Mouse (Mus musculus) ovary, postnatal 14 days (tissue): ENCODE results near the gene Rflnb.

ENCODE experiments used
- DNase-seq: peaks from one replicate; pipeline ENCODE4 v3.0.0; 2022; ENCODE audit warnings: low spot score

Gene Rflnb

DNA sequence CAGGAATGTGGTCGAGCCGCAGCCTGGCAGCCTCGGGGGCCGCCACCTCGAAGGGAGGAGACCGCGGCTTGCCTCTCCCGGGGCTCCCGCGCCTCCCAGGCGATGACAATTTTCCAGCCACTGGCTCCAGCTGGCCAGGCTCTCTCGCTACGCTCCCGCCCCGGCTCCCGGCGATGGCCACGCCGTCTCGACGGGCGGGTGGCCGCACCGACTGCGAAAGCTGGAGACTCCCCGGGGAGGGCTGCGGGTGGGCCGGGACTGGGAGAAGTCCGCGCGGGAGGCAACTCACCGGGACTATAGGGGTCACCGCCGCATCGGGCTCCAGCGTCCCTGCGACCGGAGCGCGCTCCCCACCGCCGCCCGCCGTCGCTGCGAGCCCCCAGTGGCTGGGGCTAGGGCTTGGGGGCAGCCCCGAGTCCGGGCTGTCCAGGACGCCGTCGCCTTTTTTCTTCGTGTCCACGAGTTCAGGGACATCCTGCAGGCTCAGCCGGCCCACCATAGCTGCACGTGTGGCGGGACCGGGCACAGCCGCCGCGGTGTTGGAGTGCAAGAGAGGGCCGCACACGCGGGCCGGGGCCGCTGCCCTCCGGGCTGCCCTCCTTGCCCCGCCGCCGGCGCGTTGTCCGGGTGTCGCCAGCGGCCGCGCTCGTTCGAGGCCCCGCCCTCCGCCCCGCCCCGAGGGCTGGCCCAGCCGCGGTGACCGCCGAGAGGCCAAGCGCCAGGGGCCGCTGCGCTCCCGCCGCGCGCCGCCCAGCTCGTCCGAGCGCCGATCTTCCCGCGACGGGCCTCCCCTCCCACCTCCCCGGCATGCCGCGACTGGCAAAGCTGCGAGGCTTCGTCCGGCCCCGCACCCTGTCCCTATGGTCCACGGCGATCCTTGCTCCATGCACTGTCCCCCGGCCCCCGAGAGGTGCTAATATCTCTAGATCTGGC is at the start of gene Rflnb:
TSS of gene Rflnb (minus strand) at position 644 of the 933 bp plus-strand sequence.
- peak; percentile 88 for DNase-seq

DNA sequence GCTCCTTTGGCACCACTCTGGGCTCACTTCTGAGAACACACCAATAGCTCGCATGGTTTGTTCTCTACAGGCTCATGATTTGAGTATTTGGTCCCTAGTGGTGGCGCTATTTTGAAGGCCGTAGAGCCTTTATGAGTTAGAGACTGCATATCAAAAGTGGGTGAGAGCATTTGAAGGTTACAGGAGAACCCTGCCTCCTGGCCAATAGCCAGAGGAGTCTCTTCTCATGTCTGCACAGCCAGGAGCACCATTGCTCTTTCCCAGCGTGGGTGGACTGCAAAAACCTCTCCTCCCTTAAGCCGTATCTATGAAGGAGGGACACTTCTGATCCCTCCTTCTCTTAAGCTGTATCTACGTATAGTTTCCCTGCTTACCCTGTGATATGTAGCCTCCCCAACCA is 49.8 kb upstream of the Rflnb start:
- DNase-seq = no peak

DNA sequence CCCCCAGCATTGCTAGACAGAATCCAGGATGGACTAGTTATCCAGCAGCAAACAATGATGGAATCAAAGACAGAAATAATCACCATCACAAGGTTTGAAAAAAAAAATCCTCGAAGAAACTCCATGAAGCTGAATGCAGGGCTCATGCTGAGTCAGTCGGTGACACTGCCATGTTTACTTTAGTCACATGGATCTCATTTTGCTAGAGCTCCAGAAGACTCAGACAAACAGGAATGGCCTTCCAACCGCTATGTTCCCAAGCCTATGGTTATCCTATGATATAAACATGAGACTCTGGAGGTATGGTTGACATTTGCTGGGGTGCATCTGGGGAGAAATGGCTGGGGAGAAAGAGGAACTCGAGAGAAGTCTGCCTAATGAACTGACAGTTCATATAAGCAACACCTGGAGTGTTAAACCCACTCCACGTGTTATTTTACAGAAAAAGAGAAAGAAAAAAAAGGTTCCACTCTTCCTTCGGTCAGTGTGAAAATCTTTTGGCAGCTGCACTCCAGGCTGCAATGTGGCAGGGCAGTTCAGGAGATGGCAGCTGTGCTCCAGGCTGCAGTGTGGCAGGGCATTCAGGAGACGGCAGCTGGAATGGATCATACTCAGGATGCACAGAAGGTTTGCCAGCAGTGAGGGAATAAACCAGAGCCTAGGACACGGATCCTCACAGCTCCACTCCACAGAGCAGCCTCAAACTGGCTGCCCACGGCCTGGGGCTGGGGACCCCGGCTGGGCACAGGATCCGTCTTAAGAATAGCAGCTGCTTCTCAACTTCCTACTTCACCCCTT is 46.9 kb upstream of the Rflnb start:
- DNase-seq = no peak

DNA sequence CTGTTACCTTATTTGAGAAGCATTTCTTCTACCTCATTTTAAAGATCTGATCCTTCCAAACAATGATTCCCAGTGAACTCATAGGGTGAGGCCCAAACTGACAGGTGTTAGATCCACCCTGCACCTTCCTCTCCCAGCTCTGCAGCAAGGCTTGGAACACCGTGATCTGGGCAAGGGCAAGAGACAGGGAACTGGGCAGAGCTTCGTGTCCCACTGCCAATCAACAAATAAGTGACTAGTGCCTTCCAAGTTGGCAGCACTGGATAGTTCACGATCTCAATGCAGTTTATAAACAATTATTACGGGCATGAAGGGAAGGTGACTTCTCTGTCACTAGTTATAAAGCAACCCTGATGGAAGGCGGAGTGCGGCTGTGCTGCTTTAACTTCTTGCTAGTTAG is 42.2 kb upstream of the Rflnb start:
- no peak for DNase-seq

DNA sequence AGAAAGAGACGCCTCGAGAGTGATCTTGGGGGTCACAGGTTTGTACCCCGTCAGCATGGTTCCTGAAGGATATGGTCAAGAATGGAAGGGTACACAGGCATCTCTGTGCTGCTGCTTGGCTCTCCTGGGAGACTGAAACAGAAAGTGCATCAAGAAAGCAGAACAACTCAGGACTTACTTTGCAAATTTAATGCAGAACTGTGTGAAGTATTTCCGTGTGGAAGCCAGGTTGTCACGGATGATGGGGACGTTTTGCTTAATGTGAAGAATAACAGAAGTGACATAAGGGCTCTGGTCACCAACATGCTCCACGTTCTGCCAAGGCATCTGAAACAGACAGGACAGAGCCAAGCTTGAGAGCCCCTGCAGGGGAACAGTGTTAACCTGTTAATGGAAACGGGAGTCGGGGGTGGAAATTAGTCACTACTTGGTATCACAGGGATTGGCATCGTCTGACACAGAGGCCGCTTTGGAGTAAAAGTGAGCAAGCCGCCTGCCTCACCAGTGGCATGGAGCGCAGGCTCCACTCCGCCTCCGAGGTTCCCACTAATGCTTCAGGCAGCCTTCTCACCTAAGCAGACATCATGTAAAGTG is 39.1 kb upstream of the Rflnb start:
- no peak for DNase-seq

DNA sequence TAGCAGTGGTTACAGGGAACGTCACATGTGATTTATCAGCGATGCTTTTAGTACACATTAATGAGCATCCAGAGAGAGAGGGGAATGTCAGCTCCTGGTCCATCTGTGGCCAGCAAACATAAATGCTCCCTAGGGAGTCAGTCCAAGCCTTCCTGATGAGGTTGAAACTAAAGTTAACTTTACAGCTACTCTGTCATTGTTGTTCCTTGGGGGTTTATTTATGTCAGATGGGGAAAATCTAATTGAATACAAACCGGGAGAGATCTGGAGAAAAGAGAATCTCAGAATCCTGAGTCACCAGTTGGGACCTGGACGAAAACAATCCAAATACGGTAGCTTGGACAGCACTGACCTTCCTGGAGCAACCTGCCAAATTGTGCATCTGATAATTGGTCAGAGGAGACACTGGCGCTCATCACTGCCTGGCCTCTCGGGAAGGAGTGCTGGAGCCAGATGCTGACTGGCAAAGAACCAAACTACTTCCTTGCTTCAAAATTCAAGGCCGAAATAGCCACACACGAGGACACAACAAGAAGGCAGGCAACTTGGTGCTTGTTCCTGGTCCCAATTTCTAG is 38.0 kb upstream of the Rflnb start:
- DNase-seq = peak; percentile 37

DNA sequence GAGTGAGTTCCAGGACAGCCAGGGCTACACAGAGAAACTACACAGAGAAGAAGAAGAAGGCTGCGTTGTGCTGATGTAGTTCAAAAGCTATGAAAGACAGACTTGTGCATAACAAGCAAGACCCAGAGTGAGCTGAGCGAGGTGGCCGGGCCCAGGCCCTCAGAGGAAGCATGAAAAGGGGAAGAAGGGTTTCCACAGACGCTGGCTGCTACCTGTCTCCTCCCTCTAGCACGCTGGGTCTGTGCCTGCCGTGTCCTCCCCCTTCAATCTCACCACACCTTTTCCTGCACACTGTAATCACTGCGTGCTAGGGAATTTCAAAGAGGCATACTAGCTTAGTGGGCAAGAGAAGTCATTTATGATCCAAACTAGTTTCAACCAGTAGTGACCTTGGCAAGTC is 36.8 kb upstream of the Rflnb start:
- no peak for DNase-seq

DNA sequence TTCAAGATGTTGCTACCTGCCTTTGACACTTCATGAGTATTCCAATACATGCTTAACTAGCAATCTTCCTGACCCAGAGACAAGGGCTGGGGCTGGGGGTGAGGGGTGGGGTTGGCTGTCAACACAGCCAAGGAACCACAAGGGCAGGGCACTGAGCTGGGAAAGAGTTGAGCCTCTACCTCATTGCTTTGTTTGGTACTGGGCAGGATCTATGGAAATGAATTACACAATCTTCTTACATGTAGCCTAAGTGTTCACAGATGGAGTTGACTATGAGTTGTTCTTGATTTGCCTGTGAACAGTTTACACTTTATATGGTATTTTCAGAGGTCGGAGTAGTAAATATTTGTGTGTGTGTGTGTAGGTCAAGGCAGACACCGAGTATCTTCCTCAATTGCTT is 33.3 kb upstream of the Rflnb start:
- no peak for DNase-seq

DNA sequence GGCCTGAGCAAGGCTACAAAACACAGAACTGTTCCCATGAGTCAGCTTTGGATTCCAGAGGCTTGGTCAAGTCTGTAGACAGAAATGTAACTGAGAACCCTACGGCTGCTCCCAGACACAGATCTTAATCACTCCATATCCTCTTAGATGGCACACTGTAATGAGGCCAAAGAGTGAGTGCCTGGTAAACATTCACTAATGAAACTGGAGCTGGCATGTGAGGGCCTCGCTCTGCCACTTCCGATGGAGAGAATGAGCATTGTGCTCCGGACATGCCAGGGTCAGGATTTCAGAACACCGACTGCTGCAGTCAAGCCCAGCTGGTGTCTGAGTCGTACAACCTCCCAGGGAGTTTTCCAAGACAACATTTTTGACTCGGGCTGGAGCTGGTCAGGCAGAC is 32.4 kb upstream of the Rflnb start:
- DNase-seq = no peak

DNA sequence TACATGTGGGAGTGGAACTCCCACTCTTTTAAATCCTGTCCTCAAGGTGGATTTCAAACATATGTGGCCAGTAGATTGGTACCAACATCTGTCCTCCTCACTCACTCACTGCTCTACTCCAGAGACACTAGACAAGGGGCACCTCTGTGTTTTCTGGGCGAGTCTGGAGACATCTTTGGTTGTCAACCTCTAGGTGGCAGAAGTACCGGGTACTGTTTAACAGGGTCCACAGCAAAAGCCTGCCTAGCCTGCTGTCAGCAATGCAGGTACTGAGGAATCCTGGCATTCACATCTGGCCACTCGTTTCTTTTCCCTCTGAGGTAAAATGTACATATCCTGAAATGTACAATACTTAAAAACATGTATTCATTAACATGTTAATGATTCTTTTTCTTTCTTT is 28.9 kb upstream of the Rflnb start:
- DNase-seq = no peak

DNA sequence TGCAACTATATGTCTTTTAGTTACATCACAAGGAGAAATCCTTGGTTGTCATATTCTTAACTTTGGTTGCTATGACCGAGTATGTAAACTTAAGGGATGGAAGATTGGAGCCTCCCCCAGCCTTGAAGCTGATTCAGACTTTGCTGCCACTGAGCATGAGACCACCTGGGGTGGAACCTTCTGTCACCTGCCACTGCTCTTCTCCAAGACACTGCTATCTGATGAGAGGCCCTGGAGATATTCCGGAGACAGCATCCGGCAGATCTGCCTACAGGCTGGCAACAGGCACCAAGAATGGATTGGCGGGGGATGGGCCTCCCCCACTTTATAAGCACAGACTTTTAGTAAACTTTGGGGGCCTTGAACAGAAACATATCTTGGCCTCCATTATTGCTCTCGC is 24.9 kb upstream of the Rflnb start:
- DNase-seq = no peak

DNA sequence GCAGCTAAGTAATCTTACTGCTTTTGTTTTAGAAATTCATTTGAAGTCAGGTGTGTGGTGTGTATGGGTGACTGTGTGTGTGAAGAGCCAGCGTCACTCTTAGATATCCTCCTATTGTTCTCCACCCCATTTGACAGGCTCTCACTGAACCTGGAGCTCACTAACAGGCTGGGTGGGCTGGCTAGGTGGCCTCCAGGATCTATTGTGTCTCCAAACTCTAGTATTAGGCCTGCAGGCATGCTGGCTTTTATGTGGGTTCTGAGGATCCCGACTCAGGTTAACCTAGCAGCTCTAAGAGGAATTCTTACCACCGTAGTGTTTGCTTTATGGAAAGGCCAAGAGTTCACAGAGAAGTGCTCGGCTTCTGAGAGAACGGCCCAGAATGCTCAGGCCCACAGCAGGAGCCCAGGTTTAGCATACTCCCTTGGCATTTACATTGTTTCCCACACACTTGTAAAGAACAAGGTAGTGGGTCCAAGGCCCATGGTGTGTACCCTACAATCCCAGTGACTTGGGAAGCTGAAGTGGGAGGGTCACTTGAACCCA is 23.5 kb upstream of the Rflnb start:
- no peak for DNase-seq

DNA sequence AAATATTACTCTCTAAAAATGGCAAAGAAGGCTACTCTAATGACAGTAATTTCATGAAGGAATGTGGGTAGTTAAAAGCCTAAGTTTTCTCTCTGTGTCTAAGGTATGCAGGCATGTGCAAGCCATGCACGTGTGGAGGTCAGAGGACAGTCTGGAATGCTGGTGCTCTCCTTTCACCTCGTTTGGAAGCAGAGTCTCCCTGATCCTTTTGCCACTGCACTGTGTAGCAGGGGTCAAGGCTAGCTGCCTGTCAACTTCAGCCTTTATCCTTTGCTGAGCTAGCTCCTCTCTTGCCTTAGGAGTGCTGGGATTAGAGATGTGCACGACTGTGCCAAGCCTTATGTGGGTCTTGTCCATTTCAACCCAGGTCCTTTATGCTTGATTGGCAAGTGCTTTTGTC is 22.9 kb upstream of the Rflnb start:
- DNase-seq = no peak

DNA sequence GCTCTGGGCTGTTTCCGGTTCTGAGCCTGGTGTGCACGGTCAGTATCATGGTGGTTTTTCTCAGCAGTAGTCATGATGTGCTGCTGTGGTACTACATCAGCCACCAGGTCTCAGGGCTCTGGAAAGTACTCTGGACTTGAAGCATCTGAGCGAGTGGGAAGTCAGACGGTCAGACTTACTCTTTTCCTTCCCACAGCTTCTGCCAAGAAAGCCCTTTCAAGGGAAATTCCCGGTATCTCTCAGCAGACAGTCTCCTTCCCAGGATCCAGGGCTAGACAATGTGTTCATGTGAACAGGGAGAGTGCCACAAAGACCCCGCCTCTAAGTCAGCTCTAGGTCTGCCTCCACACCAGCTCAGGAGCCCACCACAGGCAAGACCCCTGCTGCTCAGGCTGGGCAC is 17.8 kb upstream of the Rflnb start:
- no peak for DNase-seq

DNA sequence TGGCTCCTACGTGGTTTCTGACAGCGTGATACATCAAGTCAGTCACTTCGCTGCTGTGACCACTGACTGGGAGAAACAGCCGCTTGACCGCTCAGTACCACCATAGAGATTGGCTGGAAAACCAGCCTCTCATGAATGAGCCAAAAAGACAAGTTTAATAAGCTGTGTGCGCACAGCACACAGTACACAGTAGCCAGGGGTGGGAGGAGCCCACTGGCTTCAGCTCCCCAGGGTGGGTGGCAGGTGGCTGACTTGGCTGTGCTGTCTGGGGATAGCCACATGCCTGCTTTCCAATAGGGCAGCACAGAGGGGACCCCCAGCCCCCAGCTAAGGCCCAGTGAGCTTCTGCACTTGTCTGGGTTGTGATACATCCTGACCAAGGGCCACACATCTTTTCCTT is 16.9 kb upstream of the Rflnb start:
- DNase-seq = no peak

DNA sequence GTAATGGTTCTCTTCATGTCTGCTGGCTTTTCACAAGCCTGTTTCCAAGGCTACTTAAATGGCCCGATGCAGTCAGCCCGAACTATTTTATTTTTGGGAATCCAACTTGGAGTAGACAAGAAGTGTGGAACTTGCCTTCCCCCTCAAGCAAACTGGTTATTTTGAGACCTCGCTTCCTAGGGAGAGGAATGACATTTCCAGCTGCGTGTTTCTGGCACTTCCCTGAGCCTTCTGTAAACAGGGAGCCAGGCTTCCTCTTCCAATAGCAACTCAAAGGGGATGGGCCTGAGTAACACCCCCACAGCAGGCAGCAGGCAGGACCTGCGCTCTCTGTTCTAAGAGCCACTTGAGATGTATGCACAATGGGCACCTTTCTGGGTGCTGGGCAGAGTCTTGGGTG is 15.3 kb upstream of the Rflnb start:
- no peak for DNase-seq

DNA sequence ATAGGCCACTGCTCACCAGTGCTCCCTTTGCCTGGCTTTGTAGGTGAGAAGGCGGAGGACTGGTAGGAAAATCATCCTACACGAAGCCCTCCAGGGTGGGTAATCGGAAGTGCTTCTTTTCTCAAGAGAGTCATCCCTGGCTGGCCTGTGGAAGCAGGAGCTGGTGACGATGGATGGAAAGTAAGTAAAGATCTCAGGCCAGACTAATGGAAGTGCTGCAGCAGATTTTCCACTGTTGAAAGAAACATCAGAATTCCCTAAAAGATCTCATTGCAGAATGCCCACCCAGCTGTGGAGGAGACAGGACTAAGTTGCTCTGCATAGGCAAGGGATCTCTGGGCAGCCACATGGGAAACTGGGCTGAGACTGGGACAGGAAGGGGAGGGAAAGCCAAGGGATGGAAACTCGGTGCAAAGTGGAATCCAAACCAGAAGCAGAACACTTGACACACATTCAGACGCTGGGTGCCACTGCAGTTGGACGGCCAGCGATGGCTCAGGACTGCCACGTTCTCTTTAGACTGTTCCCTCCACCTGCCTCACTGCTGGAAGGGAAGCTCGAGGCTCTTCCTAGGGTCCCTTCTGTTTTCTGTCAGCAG is 14.6 kb upstream of the Rflnb start:
- DNase-seq = no peak

DNA sequence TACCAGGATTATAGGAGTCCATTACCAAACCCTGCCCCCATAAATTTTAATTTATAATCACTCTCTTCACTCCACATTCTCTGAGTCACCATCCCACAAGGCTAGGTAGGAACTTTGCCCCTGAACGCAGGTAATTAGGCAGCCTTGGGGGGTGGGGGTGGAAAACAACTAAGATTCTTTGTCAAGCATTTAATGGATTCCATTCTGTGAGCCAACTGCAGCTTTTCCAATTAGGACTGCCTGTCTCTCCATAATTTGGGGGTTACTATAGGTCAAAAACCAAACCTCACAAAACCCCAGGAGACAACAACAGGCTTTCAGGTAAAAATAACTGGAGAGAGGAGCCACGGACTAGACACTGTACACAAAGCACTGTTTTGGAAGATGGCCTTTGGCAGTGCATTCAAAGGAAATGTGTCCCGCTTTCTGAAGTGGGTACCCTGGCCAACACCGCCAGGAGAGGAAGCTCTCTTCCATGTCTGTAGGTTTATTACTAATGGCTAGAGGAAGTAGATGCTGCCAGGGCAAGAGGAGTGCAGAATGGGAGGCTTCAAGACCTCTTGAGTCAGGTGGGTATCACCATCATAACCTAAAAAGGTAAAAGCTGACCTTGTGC is 13.3 kb upstream of the Rflnb start:
- no peak for DNase-seq

DNA sequence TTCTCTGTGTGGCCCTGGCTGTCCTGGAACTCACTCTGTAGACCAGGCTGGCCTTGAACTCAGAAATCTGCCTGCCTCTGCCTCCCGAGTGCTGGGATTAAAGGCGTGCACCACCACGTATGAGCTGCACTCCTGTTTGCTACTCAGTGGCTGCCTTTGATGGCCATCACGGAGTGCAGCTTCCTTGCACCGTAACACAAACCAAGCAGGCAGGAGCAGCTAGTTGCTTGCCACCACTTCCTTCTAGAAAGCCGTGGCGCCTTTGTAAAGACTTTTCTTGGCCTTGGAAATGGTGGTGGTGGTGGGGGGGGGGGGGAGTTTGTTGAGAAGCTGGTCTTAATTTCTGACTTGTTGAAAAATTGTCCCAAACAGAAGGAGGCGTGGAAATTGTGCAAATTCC is 12.5 kb upstream of the Rflnb start:
- DNase-seq = no peak

DNA sequence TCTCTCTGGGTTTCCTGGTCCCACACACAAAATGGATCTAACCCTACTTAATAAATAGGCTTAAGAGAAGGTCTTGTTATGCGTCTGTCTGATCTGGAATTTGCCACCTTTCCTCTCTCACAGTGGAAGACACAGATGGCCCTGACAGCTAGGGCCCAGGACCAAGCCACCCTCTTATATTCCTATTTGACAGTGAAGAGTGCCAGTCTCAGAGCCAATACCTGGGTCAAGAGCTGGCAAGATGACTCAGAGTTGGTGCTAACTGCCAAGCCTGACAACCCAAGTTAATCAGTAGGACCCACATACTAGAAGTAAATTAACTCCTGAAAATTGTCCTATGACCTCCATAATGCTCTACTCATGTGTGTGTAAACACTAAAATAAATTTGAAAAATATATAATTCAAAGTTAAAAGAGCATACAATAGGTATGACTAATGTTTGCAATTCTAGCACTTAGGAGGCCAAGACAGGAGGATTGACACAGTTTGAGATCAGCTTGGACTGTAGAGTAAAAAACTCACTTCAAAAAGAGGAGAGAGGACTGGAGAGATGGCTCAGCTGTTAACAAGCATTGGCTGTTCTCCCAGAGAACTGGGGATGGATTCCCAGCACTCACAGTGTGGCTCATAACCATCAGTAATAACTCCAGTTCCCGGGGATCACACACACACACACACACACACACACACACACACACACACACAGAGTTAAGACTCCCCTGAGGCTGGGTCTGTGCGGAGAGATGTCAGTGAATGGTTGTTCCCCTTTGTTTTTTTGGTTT is 11.9 kb upstream of the Rflnb start:
- no peak for DNase-seq
